Comparison of ENCODE assay signal across 10 mouse cellular contexts in genomic region chr3:95663969-95664608, GRCm38 (mm10). TPM values are rescaled to one million over a fixed set of nuclear protein-coding genes. Genes with fewer than 3 reads are reported as not detected.
DNase-seq lines count a peak whose midpoint lies in the region; ATAC-seq lines count a peak whose summit lies in the region.
"Had no signal": no experiment of that assay in that cellular context is flagged by ENCODE, and none has a peak within 500 bp of the region (broad histone marks: within the 10 kb centered on the region; RNA-seq: fewer than 3 reads in every experiment).

No protein-coding gene starts in this region.

- 72% methylated on average over 3 of the region's 3 CpGs for WGBS in heart, embryonic 13.5 days
- 90% methylated on average over 3 of the region's 3 CpGs for WGBS in liver, embryonic 13.5 days (ENCODE audit: insufficient replicate concordance)

- H3K4me3 ChIP-seq in heart, embryonic 13.5 days, result no peak overlapping the region
- H3K4me3 ChIP-seq in liver, embryonic 13.5 days (replicated peaks), result peak overlapping the region; percentile 10; the same call in 1 of the 2 replicates
- H3K4me3 ChIP-seq: limb, embryonic 15.5 days had no signal

- H3K9me3 ChIP-seq in heart, embryonic 13.5 days, result no peaks in the 10 kb centered on the region
- no peaks in the 10 kb centered on the region for H3K9me3 ChIP-seq in liver, embryonic 13.5 days (replicated peaks)
- H3K9me3 ChIP-seq: limb, embryonic 15.5 days had no signal

- H3K27me3 ChIP-seq in heart, embryonic 13.5 days (replicated peaks), result no peaks in the 10 kb centered on the region
- no peaks in the 10 kb centered on the region for H3K27me3 ChIP-seq in liver, embryonic 13.5 days
- H3K27me3 ChIP-seq: limb, embryonic 15.5 days had no signal

- H3K4me2 ChIP-seq in heart, embryonic 13.5 days, result peak overlapping the region; percentile 89
- peak overlapping the region; percentile 49 for H3K4me2 ChIP-seq in liver, embryonic 13.5 days
- H3K4me2 ChIP-seq: limb, embryonic 15.5 days had no signal

- H3K36me3 ChIP-seq in heart, embryonic 13.5 days, result peaks cover 56% of the 10 kb centered on the region
- H3K36me3 ChIP-seq in liver, embryonic 13.5 days, result peaks cover 66% of the 10 kb centered on the region

- intact Hi-C loops in heart, postnatal 36 days (cut with DNase I), result no loop called here
- intact Hi-C loops in left cerebral cortex, postnatal 10 days (cut with DNase I), result no loop called here

- DNase-seq in heart, postnatal 36 days, result no peak
- DNase-seq in A20 (ENCODE audit: low read depth, low spot score), result peak; percentile 54
- peak; percentile 91 for DNase-seq in Muller cell, postnatal 12 days (ENCODE audit: inconsistent ontology term)
- DNase-seq in liver, embryonic 13.5 days, result no peak
- no peak for DNase-seq in cerebellum, postnatal 14 days
- no peak for DNase-seq in gastrocnemius, postnatal 25 days
- no peak for DNase-seq in left cerebral cortex, postnatal 10 days (ENCODE audit: extremely low spot score in 1 of 2, low spot score in 2 of 2)
- DNase-seq: kidney, postnatal 25 days had no signal

- no peak for ATAC-seq in heart, embryonic 13.5 days (ENCODE audit: extremely low read depth, insufficient number of reproducible peaks, low FRiP score, low TSS enrichment)
- ATAC-seq in liver, embryonic 13.5 days (ENCODE audit: low read depth), result no peak

- peak overlapping the region; percentile 20 for H3K9ac ChIP-seq in heart, embryonic 13.5 days
- peak overlapping the region; percentile 49 for H3K9ac ChIP-seq in liver, embryonic 13.5 days
- H3K9ac ChIP-seq: limb, embryonic 15.5 days had no signal

- peak overlapping the region; percentile 97 for H3K27ac ChIP-seq in heart, embryonic 13.5 days (replicated peaks)
- peak overlapping the region; percentile 88 for H3K27ac ChIP-seq in liver, embryonic 13.5 days
- H3K27ac ChIP-seq: limb, embryonic 15.5 days had no signal

- peaks cover 86% of the 10 kb centered on the region for H3K4me1 ChIP-seq in heart, embryonic 13.5 days
- peaks cover 89% of the 10 kb centered on the region for H3K4me1 ChIP-seq in liver, embryonic 13.5 days (replicated peaks)

RNA-seq across cellular contexts. Expression of gene Mcl1, which starts 5.5 kb away (rescaled TPM):
- polyA plus RNA-seq in heart, embryonic 13.5 days (2015; fragmentation: Nextera tagmentation; extraction: Ambion mirVana), result 36.0 and 36.2 TPM in 2 replicates
- 100 to 1,000 TPM; 151 to 156 TPM for total RNA-seq in heart, postnatal 36 days (2021)
- 31.8 and 33.3 TPM in 2 replicates for polyA plus RNA-seq in liver, embryonic 13.5 days (2015; fragmentation: Nextera tagmentation; extraction: Ambion mirVana)
- total RNA-seq in gastrocnemius, postnatal 25 days (2021), result 100 to 1,000 TPM; 111 to 133 TPM
- total RNA-seq in left cerebral cortex, postnatal 10 days (2021), result 10 to 100 TPM; 62.2 to 63.0 TPM

RNA-seq across cellular contexts. Expression of gene Adamtsl4, which starts 23.6 kb away (rescaled TPM):
- polyA plus RNA-seq in heart, embryonic 13.5 days (2015; fragmentation: Nextera tagmentation; extraction: Ambion mirVana), result 4.8 and 7.3 TPM in 2 replicates
- 10 to 100 TPM; 62.2 to 67.6 TPM for total RNA-seq in heart, postnatal 36 days (2021)
- 0.37 and 0.83 TPM in 2 replicates for polyA plus RNA-seq in liver, embryonic 13.5 days (2015; fragmentation: Nextera tagmentation; extraction: Ambion mirVana)
- total RNA-seq in gastrocnemius, postnatal 25 days (2021), result 10 to 100 TPM; 21.3 to 37.2 TPM
- 1 to 10 TPM in 1 of 2 experiments, under 1 TPM in 1; 0.73 to 1.3 TPM for total RNA-seq in left cerebral cortex, postnatal 10 days (2021)

RNA-seq across cellular contexts. Expression of gene Ensa, which starts 39.3 kb away (rescaled TPM):
- 46.5 and 53.1 TPM in 2 replicates for polyA plus RNA-seq in heart, embryonic 13.5 days (2015; fragmentation: Nextera tagmentation; extraction: Ambion mirVana)
- 10 to 100 TPM; 73.0 to 75.0 TPM for total RNA-seq in heart, postnatal 36 days (2021)
- 33.4 and 36.8 TPM in 2 replicates for polyA plus RNA-seq in liver, embryonic 13.5 days (2015; fragmentation: Nextera tagmentation; extraction: Ambion mirVana)
- total RNA-seq in gastrocnemius, postnatal 25 days (2021), result 10 to 100 TPM; 92.1 to 93.9 TPM
- 100 to 1,000 TPM; 231 to 238 TPM for total RNA-seq in left cerebral cortex, postnatal 10 days (2021)

Comparison
In these comparisons a context has a peak if more than half of its experiments do, and no peak if none do; other contexts are left out.
1. DNase-seq: peak in A20 (single experiment) and Muller cell, postnatal 12 days (single experiment); none in heart, postnatal 36 days (0 of 2), liver, embryonic 13.5 days (single experiment), cerebellum, postnatal 14 days (0 of 2), gastrocnemius, postnatal 25 days (single experiment) and left cerebral cortex, postnatal 10 days (0 of 2).
2. RNA of gene Adamtsl4, which starts 23.6 kb away (total RNA-seq): 62.2 to 67.6 TPM in heart, postnatal 36 days and 21.3 to 37.2 TPM in gastrocnemius, postnatal 25 days; 0.73 to 1.3 TPM in left cerebral cortex, postnatal 10 days; every median in the first group is over 4 times any median in the second.